Mouse (Mus musculus): ENCODE measurements around the gene Slc6a19. TPM values are rescaled to one million over a fixed set of nuclear protein-coding genes. Genes with fewer than 3 reads are reported as not detected.
"Not testable (repeated sequence)": the region's sequence is repeated elsewhere in the genome, so short reads cannot be mapped to it uniquely, and the experiment has no call there.

Gene Slc6a19
- polyA plus RNA-seq, 1 experiment from 2014 or later: 0.47 TPM

DNA sequence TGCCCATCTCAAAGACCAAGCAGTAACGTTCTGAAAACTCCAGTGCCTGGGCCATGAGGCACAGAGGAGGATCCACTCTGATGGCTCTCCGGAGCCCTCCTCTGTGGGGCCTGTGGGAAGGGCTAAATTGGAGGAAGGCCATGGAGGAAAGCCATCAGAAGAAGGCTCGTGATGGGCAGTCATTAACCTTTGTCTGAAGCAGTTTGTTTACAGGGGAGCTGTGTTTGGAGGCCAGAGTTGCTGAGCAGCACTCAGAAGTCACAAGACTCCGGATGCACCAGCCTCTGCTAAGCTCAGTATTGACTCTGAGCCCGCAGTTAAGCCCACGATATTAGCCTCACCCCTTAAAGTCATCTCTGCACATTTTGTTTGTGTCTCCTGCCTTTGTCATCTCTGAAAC is 4.8 kb upstream of the Slc6a19 start:
- ATAC-seq (replicated peaks; ENCODE audit: low FRiP score) (no peak), DNase-seq (ENCODE audit: low spot score) (no peak)
- no peak overlapping the region for H3K27ac ChIP-seq (ENCODE audit: low read depth, low read length)
- no peak overlapping the region for H3K4me2 ChIP-seq
- H3K4me1 ChIP-seq (replicated peaks; ENCODE audit: control insufficient read depth, insufficient read depth, low read length): no peaks in the 10 kb centered on the region
- no peaks in the 10 kb centered on the region for H3K27me3 ChIP-seq (replicated peaks; ENCODE audit: control insufficient read depth, insufficient read depth, low read length)
- no peaks in the 10 kb centered on the region for H3K9me3 ChIP-seq (ENCODE audit: control insufficient read depth, low read length)
- H3K4me3 ChIP-seq (ENCODE audit: low read depth, low read length): no peak overlapping the region
- whole genome bisulfite sequencing: 60% methylated on average over 6 of the region's 6 CpGs
- no peaks in the 10 kb centered on the region for H3K36me3 ChIP-seq (ENCODE audit: control insufficient read depth, insufficient read depth, low read length)
- no peak overlapping the region for H3K9ac ChIP-seq (ENCODE audit: low read depth, low read length)

DNA sequence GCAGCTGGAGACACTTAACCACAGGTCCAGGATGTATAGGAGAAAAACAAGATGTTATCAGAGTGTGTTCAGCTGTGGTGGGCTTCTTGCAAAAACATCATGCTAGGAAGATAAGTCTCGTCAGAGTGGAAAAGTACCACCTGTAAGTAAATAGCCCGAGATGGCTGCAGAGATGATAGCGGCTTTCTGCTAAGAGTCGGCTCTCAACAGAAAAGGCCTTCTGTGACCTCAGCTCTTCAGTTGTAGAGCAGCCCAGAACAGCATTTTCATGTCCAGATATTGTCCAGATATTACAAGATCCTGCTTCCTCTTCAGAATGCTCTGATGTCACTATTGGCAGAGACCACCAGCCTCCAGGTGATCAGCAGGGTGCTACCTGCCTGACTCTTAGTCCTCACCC is 1.2 kb downstream of the Slc6a19 start:
- H3K36me3 ChIP-seq (ENCODE audit: control insufficient read depth, insufficient read depth, low read length); H3K4me1 ChIP-seq (replicated peaks; ENCODE audit: control insufficient read depth, insufficient read depth, low read length); H3K4me3 ChIP-seq (ENCODE audit: low read depth, low read length); DNase-seq (ENCODE audit: low spot score); H3K27ac ChIP-seq (ENCODE audit: low read depth, low read length); H3K9me3 ChIP-seq (ENCODE audit: control insufficient read depth, low read length); H3K27me3 ChIP-seq (replicated peaks; ENCODE audit: control insufficient read depth, insufficient read depth, low read length); H3K4me2 ChIP-seq; ATAC-seq (replicated peaks; ENCODE audit: low FRiP score); H3K9ac ChIP-seq (ENCODE audit: low read depth, low read length): not testable (repeated sequence)
- WGBS: 64% methylated on average over 4 of the region's 4 CpGs

DNA sequence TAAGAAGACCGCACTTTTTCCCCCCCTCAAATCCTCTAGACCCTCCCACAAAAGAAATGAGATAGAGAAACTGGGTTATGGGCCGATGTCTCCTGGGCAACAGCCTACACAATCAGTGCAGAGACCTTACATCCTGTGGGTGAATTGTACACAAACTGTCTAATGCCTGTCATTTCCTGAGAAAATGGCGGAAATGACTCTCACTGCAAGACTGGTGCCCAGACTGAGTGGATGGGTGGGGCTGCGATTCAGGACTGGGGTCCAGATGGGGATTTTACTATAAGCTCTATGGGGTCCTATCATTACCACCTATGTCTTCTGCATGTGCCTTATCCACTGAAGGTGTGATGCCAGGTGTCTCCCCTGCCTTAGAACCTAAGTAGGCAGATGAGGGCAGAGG is 1.9 kb downstream of the Slc6a19 start:
- ATAC-seq (replicated peaks; ENCODE audit: low FRiP score): no peak
- H3K36me3 ChIP-seq (ENCODE audit: control insufficient read depth, insufficient read depth, low read length): no peaks in the 10 kb centered on the region
- 61% methylated on average over 4 of the region's 4 CpGs for whole genome bisulfite sequencing
- H3K4me3 ChIP-seq (ENCODE audit: low read depth, low read length): no peak overlapping the region
- H3K27me3 ChIP-seq (replicated peaks; ENCODE audit: control insufficient read depth, insufficient read depth, low read length): no peaks in the 10 kb centered on the region
- no peaks in the 10 kb centered on the region for H3K4me1 ChIP-seq (replicated peaks; ENCODE audit: control insufficient read depth, insufficient read depth, low read length)
- H3K9me3 ChIP-seq (ENCODE audit: control insufficient read depth, low read length): no peaks in the 10 kb centered on the region
- DNase-seq (ENCODE audit: low spot score): no peak
- no peak overlapping the region for H3K9ac ChIP-seq (ENCODE audit: low read depth, low read length)
- no peak overlapping the region for H3K27ac ChIP-seq (ENCODE audit: low read depth, low read length)
- no peak overlapping the region for H3K4me2 ChIP-seq

DNA sequence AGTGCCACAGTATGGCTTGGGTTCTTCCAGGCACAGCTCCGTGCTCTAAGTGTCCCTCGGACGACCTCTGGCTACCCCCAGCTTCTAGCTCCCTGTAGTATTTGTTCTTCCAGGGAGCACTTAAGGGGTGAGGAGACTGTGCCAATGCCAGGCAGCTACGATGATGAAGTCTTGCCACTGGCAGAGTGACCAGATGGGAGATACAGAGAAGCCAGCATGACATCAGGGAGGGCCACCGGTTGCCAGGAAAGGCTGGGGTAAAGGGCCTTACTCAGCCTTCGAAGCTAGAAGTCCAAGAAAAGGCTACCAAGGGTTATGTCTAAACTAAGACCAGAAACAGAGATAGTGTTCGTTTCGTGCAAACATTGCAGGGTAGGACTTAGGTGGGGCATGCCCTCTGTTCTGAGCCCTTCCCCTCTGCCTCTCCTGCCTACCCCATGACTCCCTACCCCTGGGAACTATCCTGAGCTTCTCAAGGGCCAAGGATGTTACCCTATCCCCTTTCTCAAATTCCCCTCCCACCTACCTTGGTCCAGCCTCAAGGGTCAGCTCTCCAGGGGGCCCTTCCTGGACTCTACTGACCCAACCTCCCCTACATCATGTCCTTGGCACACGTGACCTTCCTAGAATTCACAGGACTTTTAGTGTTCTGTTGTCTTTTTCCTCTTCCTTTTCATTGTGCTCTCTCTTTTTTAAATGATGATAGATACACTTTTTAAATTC is 3.3 kb downstream of the Slc6a19 start:
- Histone ChIP-seq H3K4me1 (replicated peaks; ENCODE audit: control insufficient read depth, insufficient read depth, low read length) (no peaks in the 10 kb centered on the region), H3K27ac (ENCODE audit: low read depth, low read length) (no peak overlapping the region), H3K9ac (ENCODE audit: low read depth, low read length) (no peak overlapping the region), H3K36me3 (ENCODE audit: control insufficient read depth, insufficient read depth, low read length) (no peaks in the 10 kb centered on the region), H3K4me3 (ENCODE audit: low read depth, low read length) (no peak overlapping the region), H3K9me3 (ENCODE audit: control insufficient read depth, low read length) (no peaks in the 10 kb centered on the region), H3K27me3 (replicated peaks; ENCODE audit: control insufficient read depth, insufficient read depth, low read length) (no peaks in the 10 kb centered on the region), H3K4me2 (no peak overlapping the region)
- DNase-seq (ENCODE audit: low spot score) (no peak), ATAC-seq (replicated peaks; ENCODE audit: low FRiP score) (no peak)
- 73% methylated on average over 9 of the region's 9 CpGs for WGBS

DNA sequence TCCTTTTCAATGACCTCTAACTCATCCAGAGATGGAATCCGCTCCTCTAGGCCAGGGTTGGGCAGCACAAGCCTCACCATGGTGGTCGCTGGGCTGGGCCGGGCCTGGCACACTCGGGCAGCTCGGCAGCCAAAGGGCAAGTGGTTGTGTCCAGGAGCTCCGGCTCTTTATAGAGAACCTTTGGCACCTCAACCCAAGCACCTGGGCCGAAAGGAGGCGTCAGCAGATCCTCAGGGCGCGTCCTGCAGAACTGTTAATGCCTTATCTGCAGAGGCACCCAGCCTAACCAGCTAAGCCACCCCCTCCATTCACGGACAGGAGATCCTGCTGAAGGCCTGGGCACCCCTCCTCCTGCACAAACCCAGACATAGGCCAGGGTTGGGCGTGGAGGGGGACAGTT is 4.1 kb downstream of the Slc6a19 start:
- Histone ChIP-seq H3K9ac (ENCODE audit: low read depth, low read length) (no peak overlapping the region), H3K27ac (ENCODE audit: low read depth, low read length) (no peak overlapping the region), H3K9me3 (ENCODE audit: control insufficient read depth, low read length) (no peaks in the 10 kb centered on the region), H3K27me3 (replicated peaks; ENCODE audit: control insufficient read depth, insufficient read depth, low read length) (no peaks in the 10 kb centered on the region), H3K4me3 (ENCODE audit: low read depth, low read length) (no peak overlapping the region), H3K36me3 (ENCODE audit: control insufficient read depth, insufficient read depth, low read length) (no peaks in the 10 kb centered on the region), H3K4me1 (replicated peaks; ENCODE audit: control insufficient read depth, insufficient read depth, low read length) (no peaks in the 10 kb centered on the region), H3K4me2 (no peak overlapping the region)
- WGBS: 84% methylated on average over 12 of the region's 12 CpGs
- DNase-seq (ENCODE audit: low spot score): no peak
- ATAC-seq (replicated peaks; ENCODE audit: low FRiP score): no peak

DNA sequence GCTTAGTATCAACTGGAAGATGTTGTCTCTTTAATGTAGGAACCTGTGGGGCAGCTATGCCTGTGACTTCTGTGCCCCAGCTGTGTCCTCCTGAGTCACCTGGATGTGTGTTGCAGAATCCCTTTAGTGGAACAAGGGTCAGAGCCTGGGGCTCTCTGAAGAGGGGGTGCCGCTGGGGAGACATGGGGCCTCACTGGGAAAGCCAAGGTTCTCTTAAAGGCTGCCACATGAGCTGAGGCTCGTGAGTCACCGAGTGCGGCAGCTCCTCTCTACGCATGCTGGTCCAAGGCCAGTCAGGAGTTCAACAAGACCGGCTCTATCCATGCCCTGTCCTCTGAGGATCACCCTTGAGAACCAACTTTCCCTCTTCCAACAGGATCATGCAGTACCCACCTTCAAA is 5.0 kb downstream of the Slc6a19 start:
- no peaks in the 10 kb centered on the region for H3K36me3 ChIP-seq (ENCODE audit: control insufficient read depth, insufficient read depth, low read length)
- H3K27me3 ChIP-seq (replicated peaks; ENCODE audit: control insufficient read depth, insufficient read depth, low read length): no peaks in the 10 kb centered on the region
- no peak overlapping the region for H3K27ac ChIP-seq (ENCODE audit: low read depth, low read length)
- H3K4me2 ChIP-seq: no peak overlapping the region
- no peak overlapping the region for H3K9ac ChIP-seq (ENCODE audit: low read depth, low read length)
- 85% methylated on average over 6 of the region's 6 CpGs for WGBS
- no peak overlapping the region for H3K4me3 ChIP-seq (ENCODE audit: low read depth, low read length)
- H3K4me1 ChIP-seq (replicated peaks; ENCODE audit: control insufficient read depth, insufficient read depth, low read length): no peaks in the 10 kb centered on the region
- no peak for ATAC-seq (replicated peaks; ENCODE audit: low FRiP score)
- DNase-seq (ENCODE audit: low spot score): no peak
- H3K9me3 ChIP-seq (ENCODE audit: control insufficient read depth, low read length): no peaks in the 10 kb centered on the region

GRCm38 (mm10) chr13:73696529-73696928 is 8.1 kb downstream of the Slc6a19 start:
- WGBS: 57% methylated on average over 3 of the region's 3 CpGs
- Histone ChIP-seq H3K27me3 (replicated peaks; ENCODE audit: control insufficient read depth, insufficient read depth, low read length) (no peaks in the 10 kb centered on the region), H3K9ac (ENCODE audit: low read depth, low read length) (no peak overlapping the region), H3K4me1 (replicated peaks; ENCODE audit: control insufficient read depth, insufficient read depth, low read length) (no peaks in the 10 kb centered on the region), H3K9me3 (ENCODE audit: control insufficient read depth, low read length) (no peaks in the 10 kb centered on the region), H3K4me3 (ENCODE audit: low read depth, low read length) (no peak overlapping the region), H3K4me2 (no peak overlapping the region), H3K36me3 (ENCODE audit: control insufficient read depth, insufficient read depth, low read length) (no peaks in the 10 kb centered on the region), H3K27ac (ENCODE audit: low read depth, low read length) (no peak overlapping the region)
- ATAC-seq (replicated peaks; ENCODE audit: low FRiP score) (no peak), DNase-seq (ENCODE audit: low spot score) (no peak)

GRCm38 (mm10) chr13:73694972-73695371 is 9.7 kb downstream of the Slc6a19 start:
- 50% methylated on average over 1 of the region's 1 CpGs for WGBS
- Histone ChIP-seq H3K27me3 (replicated peaks; ENCODE audit: control insufficient read depth, insufficient read depth, low read length) (no peaks in the 10 kb centered on the region), H3K4me1 (replicated peaks; ENCODE audit: control insufficient read depth, insufficient read depth, low read length) (no peaks in the 10 kb centered on the region), H3K9ac (ENCODE audit: low read depth, low read length) (no peak overlapping the region), H3K4me2 (no peak overlapping the region), H3K4me3 (ENCODE audit: low read depth, low read length) (no peak overlapping the region), H3K9me3 (ENCODE audit: control insufficient read depth, low read length) (no peaks in the 10 kb centered on the region), H3K36me3 (ENCODE audit: control insufficient read depth, insufficient read depth, low read length) (no peaks in the 10 kb centered on the region), H3K27ac (ENCODE audit: low read depth, low read length) (no peak overlapping the region)
- no peak for DNase-seq (ENCODE audit: low spot score)
- ATAC-seq (replicated peaks; ENCODE audit: low FRiP score): no peak

GRCm38 (mm10) chr13:73693333-73693732 is 11.3 kb downstream of the Slc6a19 start:
- Histone ChIP-seq H3K4me2 (no peak overlapping the region), H3K4me1 (replicated peaks; ENCODE audit: control insufficient read depth, insufficient read depth, low read length) (no peaks in the 10 kb centered on the region), H3K9ac (ENCODE audit: low read depth, low read length) (no peak overlapping the region), H3K4me3 (ENCODE audit: low read depth, low read length) (no peak overlapping the region), H3K27ac (ENCODE audit: low read depth, low read length) (no peak overlapping the region), H3K27me3 (replicated peaks; ENCODE audit: control insufficient read depth, insufficient read depth, low read length) (no peaks in the 10 kb centered on the region), H3K9me3 (ENCODE audit: control insufficient read depth, low read length) (no peaks in the 10 kb centered on the region), H3K36me3 (ENCODE audit: control insufficient read depth, insufficient read depth, low read length) (no peaks in the 10 kb centered on the region)
- DNase-seq (ENCODE audit: low spot score): no peak
- WGBS: 56% methylated on average over 2 of the region's 2 CpGs
- ATAC-seq (replicated peaks; ENCODE audit: low FRiP score): no peak
